Mouse (Mus musculus): Measurements from ENCODE around the gene Bcap31.
A peak's percentile ranks its signal among the peaks of the same experiment; 100 is the strongest.

The Bcap31 gene

GRCm38 (mm10) chrX:73684156-73684555 is 31.8 kb downstream of the Bcap31 start:
- DNase-seq (ENCODE audit: low spot score in 2 of 2), result no peak

GRCm38 (mm10) chrX:73676668-73677067 is 39.3 kb downstream of the Bcap31 start:
- no peak for DNase-seq (ENCODE audit: low spot score in 2 of 2)

GRCm38 (mm10) chrX:73675231-73675630 is 40.7 kb downstream of the Bcap31 start:
- DNase-seq (ENCODE audit: low spot score in 2 of 2), result no peak

GRCm38 (mm10) chrX:73673968-73674661 is 41.9 kb downstream of the Bcap31 start:
- peak; percentile 36 to 38 for DNase-seq (ENCODE audit: low spot score in 2 of 2)

GRCm38 (mm10) chrX:73673619-73673967 is 42.4 kb downstream of the Bcap31 start:
- no peak for DNase-seq (ENCODE audit: low spot score in 2 of 2)

GRCm38 (mm10) chrX:73672879-73673618 is 42.9 kb downstream of the Bcap31 start, which contains the start of gene Slc6a8:
Slc6a8 (plus strand) TSS chrX:73673150.
- peak; percentile 70 to 77 for DNase-seq (ENCODE audit: low spot score in 2 of 2)

- peak; percentile 48 to 49 for DNase-seq (ENCODE audit: low spot score in 2 of 2)
These were observed 43.9 kb downstream of the Bcap31 start for GRCm38 (mm10) chrX:73672031-73672431.

- DNase-seq (ENCODE audit: low spot score in 2 of 2), result no peak
These were observed 52.8 kb downstream of the Bcap31 start for GRCm38 (mm10) chrX:73663143-73663542.

- no peak for DNase-seq (ENCODE audit: low spot score in 2 of 2)
These were observed 55.7 kb downstream of the Bcap31 start for GRCm38 (mm10) chrX:73660284-73660665.

- DNase-seq (ENCODE audit: low spot score in 2 of 2), result peak in 1 of 2 experiments; percentile 56
These were observed 56.2 kb downstream of the Bcap31 start, which contains the start of gene Pnck for GRCm38 (mm10) chrX:73659575-73660283. Pnck (minus strand) TSS chrX:73660117.

- peak in 1 of 2 experiments; percentile 78 for DNase-seq (ENCODE audit: low spot score in 2 of 2)
These were observed 56.9 kb downstream of the Bcap31 start for GRCm38 (mm10) chrX:73658936-73659574.

GRCm38 (mm10) chrX:73658391-73658790 is 57.6 kb downstream of the Bcap31 start:
- no peak for DNase-seq (ENCODE audit: low spot score in 2 of 2)

- DNase-seq (ENCODE audit: low spot score in 2 of 2), result no peak
These were observed 60.4 kb downstream of the Bcap31 start for GRCm38 (mm10) chrX:73655529-73655928.

GRCm38 (mm10) chrX:73654177-73654576 is 61.8 kb downstream of the Bcap31 start:
- peak in 1 of 2 experiments; percentile 71 for DNase-seq (ENCODE audit: low spot score in 2 of 2)

- DNase-seq (ENCODE audit: low spot score in 2 of 2), result no peak
These were observed 62.6 kb downstream of the Bcap31 start for GRCm38 (mm10) chrX:73653392-73653791.

GRCm38 (mm10) chrX:73650869-73651268 is 65.1 kb downstream of the Bcap31 start:
- DNase-seq (ENCODE audit: low spot score in 2 of 2), result no peak

- no peak for DNase-seq (ENCODE audit: low spot score in 2 of 2)
These were observed 70.9 kb downstream of the Bcap31 start for GRCm38 (mm10) chrX:73645121-73645520.

- no peak for DNase-seq (ENCODE audit: low spot score in 2 of 2)
These were observed 76.0 kb downstream of the Bcap31 start for GRCm38 (mm10) chrX:73639901-73640469.

GRCm38 (mm10) chrX:73639255-73639675 is 76.7 kb downstream of the Bcap31 start, which contains the start of gene Dusp9:
Dusp9 (plus strand) TSS chrX:73639419.
- no peak for DNase-seq (ENCODE audit: low spot score in 2 of 2)

- DNase-seq (ENCODE audit: low spot score in 2 of 2), result no peak
These were observed 78.6 kb downstream of the Bcap31 start for GRCm38 (mm10) chrX:73637415-73637814.
